Mouse (Mus musculus): ENCODE measurements at regions not wholly inside any gene's neighbourhood (a gene's known extent, or its start where the extent isn't known, plus 50 kb on each side); places are given as distances from the start of the nearest gene placed in this dataset.

DNA sequence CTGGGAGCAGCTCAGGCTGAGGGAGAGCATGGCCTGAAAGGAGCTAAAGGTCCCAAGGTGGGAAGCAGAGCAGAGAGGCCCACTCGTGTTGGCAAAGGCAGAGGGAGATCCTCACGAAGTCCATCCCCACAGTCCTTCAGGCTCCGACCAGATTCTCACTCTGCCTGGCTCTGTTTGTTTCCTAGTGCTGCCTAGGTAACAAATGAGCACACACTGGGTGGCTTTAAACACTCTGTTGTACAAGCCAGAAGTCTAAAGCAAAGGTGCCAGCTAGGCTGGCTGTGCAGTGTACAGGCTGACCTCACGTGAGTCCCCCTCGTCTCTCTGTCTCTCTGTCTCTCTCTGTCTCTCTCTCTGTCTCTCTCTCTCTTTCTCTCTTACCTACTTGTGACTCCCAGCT is 274.9 kb upstream of the Zmiz1 start:
- H3K27me3 ChIP-seq (replicated peaks; ENCODE audit: control insufficient read depth, insufficient read depth, low read length), result no peaks in the 10 kb centered on the region
- H3K36me3 ChIP-seq (ENCODE audit: control insufficient read depth, insufficient read depth, low read length), result no peaks in the 10 kb centered on the region
- ATAC-seq, result no peak
- WGBS, result 47% methylated on average over 5 of the region's 5 CpGs
- H3K4me2 ChIP-seq (ENCODE audit: low read depth, low read length), result no peak overlapping the region
- H3K9me3 ChIP-seq (ENCODE audit: control insufficient read depth, low read length), result no peaks in the 10 kb centered on the region
- H3K27ac ChIP-seq (ENCODE audit: low read length), result no peak overlapping the region
- no peak overlapping the region for H3K4me3 ChIP-seq (ENCODE audit: low read length)
- H3K4me1 ChIP-seq (ENCODE audit: control insufficient read depth, insufficient read depth, low read length), result peaks cover 26% of the 10 kb centered on the region
- no peak overlapping the region for H3K9ac ChIP-seq (ENCODE audit: low read depth, low read length)

DNA sequence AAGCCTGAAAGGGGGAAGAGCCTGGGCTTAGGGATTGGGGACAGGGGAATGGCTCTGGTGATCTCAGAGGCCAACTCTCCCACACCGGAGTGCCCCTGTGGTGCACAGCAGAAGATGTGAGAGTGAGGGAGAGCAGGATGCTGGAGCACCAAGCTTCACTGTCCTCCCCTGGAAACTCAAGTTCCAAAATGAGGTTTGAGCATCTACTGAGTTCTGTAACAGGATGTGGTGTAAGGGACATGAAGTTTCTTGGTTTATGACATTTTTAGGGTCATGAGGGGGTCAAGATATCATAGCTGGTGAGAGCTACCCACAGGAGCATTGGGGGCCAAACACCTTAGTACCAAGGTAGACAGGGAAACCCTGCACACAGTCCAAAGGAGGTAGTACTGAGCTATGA is 274.1 kb upstream of the Zmiz1 start:
- ATAC-seq, result no peak
- Histone ChIP-seq H3K36me3 (ENCODE audit: control insufficient read depth, insufficient read depth, low read length) (no peaks in the 10 kb centered on the region), H3K27ac (ENCODE audit: low read length) (no peak overlapping the region), H3K4me2 (ENCODE audit: low read depth, low read length) (no peak overlapping the region), H3K4me1 (ENCODE audit: control insufficient read depth, insufficient read depth, low read length) (peaks cover 26% of the 10 kb centered on the region), H3K4me3 (ENCODE audit: low read length) (no peak overlapping the region), H3K9me3 (ENCODE audit: control insufficient read depth, low read length) (no peaks in the 10 kb centered on the region), H3K27me3 (replicated peaks; ENCODE audit: control insufficient read depth, insufficient read depth, low read length) (no peaks in the 10 kb centered on the region), H3K9ac (ENCODE audit: low read depth, low read length) (no peak overlapping the region)
- WGBS, result 72% methylated on average over 1 of the region's 1 CpGs

DNA sequence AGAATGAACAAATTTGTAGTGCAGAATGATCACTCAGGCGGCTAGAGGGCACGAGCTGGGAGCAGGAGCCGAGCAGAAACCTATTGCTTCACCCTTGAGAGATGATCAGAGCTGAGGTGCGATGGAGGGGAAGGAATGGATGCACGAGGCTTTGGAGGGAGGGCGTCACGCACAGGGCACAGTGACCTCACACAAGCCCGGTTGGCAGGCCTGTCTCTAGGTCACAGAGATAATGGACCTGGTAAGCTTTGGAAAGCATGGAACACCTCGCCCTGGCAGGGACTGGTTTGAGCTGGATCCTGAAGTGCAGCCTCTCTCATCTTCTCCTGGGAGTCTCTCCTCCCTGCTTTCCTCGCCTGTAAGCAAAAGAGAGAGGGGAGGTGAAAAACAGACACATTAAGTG is 273.4 kb upstream of the Zmiz1 start:
- peaks cover 26% of the 10 kb centered on the region for H3K4me1 ChIP-seq (ENCODE audit: control insufficient read depth, insufficient read depth, low read length)
- no peak overlapping the region for H3K4me2 ChIP-seq (ENCODE audit: low read depth, low read length)
- peak overlapping the region; percentile 34; the same call in 1 of the 2 replicates for H3K27ac ChIP-seq (ENCODE audit: low read length)
- ATAC-seq, result no peak
- no peaks in the 10 kb centered on the region for H3K27me3 ChIP-seq (replicated peaks; ENCODE audit: control insufficient read depth, insufficient read depth, low read length)
- H3K9me3 ChIP-seq (ENCODE audit: control insufficient read depth, low read length), result no peaks in the 10 kb centered on the region
- H3K4me3 ChIP-seq (ENCODE audit: low read length), result no peak overlapping the region
- peak overlapping the region; percentile 13; the same call in 1 of the 2 replicates for H3K9ac ChIP-seq (ENCODE audit: low read depth, low read length)
- 54% methylated on average over 10 of the region's 10 CpGs for WGBS
- H3K36me3 ChIP-seq (ENCODE audit: control insufficient read depth, insufficient read depth, low read length), result no peaks in the 10 kb centered on the region

- peak overlapping the region; percentile 13; the same call in 1 of the 2 replicates for H3K9ac ChIP-seq (ENCODE audit: low read depth, low read length)
- ATAC-seq, result no peak
- peaks cover 22% of the 10 kb centered on the region for H3K4me1 ChIP-seq (ENCODE audit: control insufficient read depth, insufficient read depth, low read length)
- no peaks in the 10 kb centered on the region for H3K36me3 ChIP-seq (ENCODE audit: control insufficient read depth, insufficient read depth, low read length)
- peak overlapping the region; percentile 34; the same call in 1 of the 2 replicates for H3K27ac ChIP-seq (ENCODE audit: low read length)
- no peaks in the 10 kb centered on the region for H3K27me3 ChIP-seq (replicated peaks; ENCODE audit: control insufficient read depth, insufficient read depth, low read length)
- H3K4me2 ChIP-seq (ENCODE audit: low read depth, low read length), result no peak overlapping the region
- 42% methylated on average over 14 of the region's 14 CpGs for WGBS
- no peak overlapping the region for H3K4me3 ChIP-seq (ENCODE audit: low read length)
- no peaks in the 10 kb centered on the region for H3K9me3 ChIP-seq (ENCODE audit: control insufficient read depth, low read length)
Observed at GRCm38 (mm10) chr14:25185959-25186771, 272.8 kb upstream of the Zmiz1 start.

GRCm38 (mm10) chr14:25187715-25188114 is 271.3 kb upstream of the Zmiz1 start:
- Histone ChIP-seq H3K4me2 (ENCODE audit: low read depth, low read length) (no peak overlapping the region), H3K27ac (ENCODE audit: low read length) (no peak overlapping the region), H3K36me3 (ENCODE audit: control insufficient read depth, insufficient read depth, low read length) (no peaks in the 10 kb centered on the region), H3K9me3 (ENCODE audit: control insufficient read depth, low read length) (no peaks in the 10 kb centered on the region), H3K4me1 (ENCODE audit: control insufficient read depth, insufficient read depth, low read length) (peaks cover 12% of the 10 kb centered on the region), H3K9ac (ENCODE audit: low read depth, low read length) (no peak overlapping the region), H3K4me3 (ENCODE audit: low read length) (no peak overlapping the region), H3K27me3 (replicated peaks; ENCODE audit: control insufficient read depth, insufficient read depth, low read length) (no peaks in the 10 kb centered on the region)
- WGBS, result 86% methylated on average over 5 of the region's 5 CpGs
- ATAC-seq, result no peak

GRCm38 (mm10) chr14:25189256-25189655 is 269.7 kb upstream of the Zmiz1 start:
- H3K4me1 ChIP-seq (ENCODE audit: control insufficient read depth, insufficient read depth, low read length), result peaks cover 12% of the 10 kb centered on the region
- 94% methylated on average over 5 of the region's 5 CpGs for WGBS
- H3K27ac ChIP-seq (ENCODE audit: low read length), result no peak overlapping the region
- no peak overlapping the region for H3K4me3 ChIP-seq (ENCODE audit: low read length)
- H3K9me3 ChIP-seq (ENCODE audit: control insufficient read depth, low read length), result no peaks in the 10 kb centered on the region
- no peaks in the 10 kb centered on the region for H3K36me3 ChIP-seq (ENCODE audit: control insufficient read depth, insufficient read depth, low read length)
- no peak for ATAC-seq
- H3K4me2 ChIP-seq (ENCODE audit: low read depth, low read length), result no peak overlapping the region
- no peaks in the 10 kb centered on the region for H3K27me3 ChIP-seq (replicated peaks; ENCODE audit: control insufficient read depth, insufficient read depth, low read length)
- H3K9ac ChIP-seq (ENCODE audit: low read depth, low read length), result no peak overlapping the region

DNA sequence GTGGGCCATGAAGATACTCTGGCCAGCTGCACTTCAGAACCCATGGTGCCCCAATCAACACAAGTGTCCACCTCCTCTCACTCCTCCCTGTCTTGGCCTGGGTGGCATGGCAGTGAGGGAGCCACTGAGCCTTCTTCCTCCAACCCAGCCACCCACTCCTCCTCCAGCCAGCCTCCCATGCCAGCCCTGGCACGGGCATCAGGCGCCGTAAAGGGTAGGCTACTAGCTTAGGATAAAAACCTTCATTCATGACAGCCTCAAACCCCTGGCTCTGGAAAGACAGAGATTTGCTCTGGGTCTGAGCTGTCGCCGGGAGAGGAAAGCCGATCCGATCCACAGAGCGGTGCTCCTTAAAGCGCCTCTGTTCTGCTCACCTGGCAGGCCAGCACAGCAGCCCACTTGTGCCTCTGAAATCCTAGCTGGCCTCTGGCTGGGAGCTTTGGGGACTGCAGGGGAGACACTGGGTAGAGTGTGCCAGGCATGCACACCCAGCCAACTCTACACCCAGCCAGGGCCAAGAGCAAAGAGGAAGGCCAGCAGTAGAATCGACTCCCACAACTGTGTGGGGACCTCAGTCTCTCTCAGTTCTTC is 268.2 kb upstream of the Zmiz1 start:
- Histone ChIP-seq H3K4me3 (ENCODE audit: low read length) (no peak overlapping the region), H3K27ac (ENCODE audit: low read length) (no peak overlapping the region), H3K9me3 (ENCODE audit: control insufficient read depth, low read length) (no peaks in the 10 kb centered on the region), H3K4me1 (ENCODE audit: control insufficient read depth, insufficient read depth, low read length) (peaks cover 9% of the 10 kb centered on the region), H3K36me3 (ENCODE audit: control insufficient read depth, insufficient read depth, low read length) (no peaks in the 10 kb centered on the region), H3K27me3 (replicated peaks; ENCODE audit: control insufficient read depth, insufficient read depth, low read length) (no peaks in the 10 kb centered on the region), H3K4me2 (ENCODE audit: low read depth, low read length) (no peak overlapping the region), H3K9ac (ENCODE audit: low read depth, low read length) (no peak overlapping the region)
- no peak for ATAC-seq
- 87% methylated on average over 10 of the region's 10 CpGs for WGBS

- WGBS, result 22% methylated on average over 5 of the region's 5 CpGs
- ATAC-seq, result peak; percentile 43
- no peaks in the 10 kb centered on the region for H3K36me3 ChIP-seq (ENCODE audit: control insufficient read depth, insufficient read depth, low read length)
Observed at GRCm38 (mm10) chr14:25196820-25197219, 262.2 kb upstream of the Zmiz1 start.

GRCm38 (mm10) chr14:25199900-25200299 is 259.1 kb upstream of the Zmiz1 start:
- Histone ChIP-seq H3K4me3 (ENCODE audit: low read length) (no peak overlapping the region), H3K4me2 (ENCODE audit: low read depth, low read length) (no peak overlapping the region), H3K9me3 (ENCODE audit: control insufficient read depth, low read length) (no peaks in the 10 kb centered on the region), H3K27ac (ENCODE audit: low read length) (peak overlapping the region; percentile 55), H3K4me1 (ENCODE audit: control insufficient read depth, insufficient read depth, low read length) (peaks cover 23% of the 10 kb centered on the region), H3K9ac (ENCODE audit: low read depth, low read length) (0 out of 2 replicates have a peak overlapping the region, but pooled peaks have one; percentile 3), H3K27me3 (replicated peaks; ENCODE audit: control insufficient read depth, insufficient read depth, low read length) (no peaks in the 10 kb centered on the region), H3K36me3 (ENCODE audit: control insufficient read depth, insufficient read depth, low read length) (no peaks in the 10 kb centered on the region)
- WGBS, result 82% methylated on average over 3 of the region's 3 CpGs
- no peak for ATAC-seq

More at GRCm38 (mm10) chr14:25196820-25197219, 262.2 kb upstream of the Zmiz1 start:
- Histone ChIP-seq H3K27ac (ENCODE audit: low read length) (peak overlapping the region; percentile 71), H3K9ac (ENCODE audit: low read depth, low read length) (no peak overlapping the region; the same call in 1 of the 2 replicates), H3K9me3 (ENCODE audit: control insufficient read depth, low read length) (no peaks in the 10 kb centered on the region), H3K27me3 (replicated peaks; ENCODE audit: control insufficient read depth, insufficient read depth, low read length) (no peaks in the 10 kb centered on the region), H3K4me3 (ENCODE audit: low read length) (no peak overlapping the region), H3K4me1 (ENCODE audit: control insufficient read depth, insufficient read depth, low read length) (peaks cover 23% of the 10 kb centered on the region), H3K4me2 (ENCODE audit: low read depth, low read length) (no peak overlapping the region)

Data from intestine, embryonic 16.5 days (tissue).